Mouse (Mus musculus) neural tube, embryonic 11.5 days (tissue): ENCODE measurements around the gene Fkbp2. TPM values are rescaled to one million over a fixed set of nuclear protein-coding genes. Genes with fewer than 3 reads are reported as not detected.

ENCODE experiments used
- ATAC-seq: fragments of 200-750 bp; cut with Nextera tagmentation; 2 replicates; pipeline ENCODE4 v1.8.0; 2017; ENCODE audit warnings: moderate number of reproducible peaks, mild to moderate bottlenecking, moderate TSS enrichment, moderate library complexity; ENCODE audit not compliant: insufficient read depth, low FRiP score, low TSS enrichment
- DNase-seq: peaks from one replicate; pipeline ENCODE4 v3.0.0-alpha.2; 2015; ENCODE audit warnings: low spot score
- H3K27ac ChIP-seq: fragments of 300-500 bp; sonication (generic); 2 replicates; pipeline ENCODE4 v1.5.1; 2014; ENCODE audit warnings: low read depth, mild to moderate bottlenecking, low read length
- H3K27me3 ChIP-seq: fragments of 300-500 bp; sonication (generic); 2 replicates; pipeline ENCODE4 v1.6.1; 2014; ENCODE audit warnings: mild to moderate bottlenecking, low read length, mixed read lengths; ENCODE audit not compliant: control insufficient read depth, insufficient read depth
- H3K36me3 ChIP-seq: fragments of 300-500 bp; sonication (generic); 2 replicates; pipeline ENCODE4 v1.6.1; 2014; ENCODE audit warnings: mild to moderate bottlenecking, low read length, moderate library complexity, mixed read lengths; ENCODE audit not compliant: control insufficient read depth, insufficient read depth
- H3K4me1 ChIP-seq: fragments of 300-500 bp; sonication (generic); 2 replicates; pipeline ENCODE4 v1.6.1; 2014; ENCODE audit warnings: low read length, mixed read lengths; ENCODE audit not compliant: control insufficient read depth, insufficient read depth
- H3K4me2 ChIP-seq: fragments of 300-500 bp; sonication (generic); 2 replicates; pipeline ENCODE4 v1.6.1; 2014; ENCODE audit warnings: low read depth, mild to moderate bottlenecking, moderate library complexity
- H3K4me3 ChIP-seq: fragments of 300-500 bp; sonication (generic); 2 replicates; pipeline ENCODE4 v1.5.1; 2014; ENCODE audit warnings: low read depth, low read length
- H3K9ac ChIP-seq: fragments of 300-500 bp; sonication (generic); 2 replicates; pipeline ENCODE4 v1.6.1; 2014; ENCODE audit warnings: mild to moderate bottlenecking, low read length
- H3K9me3 ChIP-seq: fragments of 300-500 bp; sonication (generic); 2 replicates; pipeline ENCODE4 v1.6.1; 2016; ENCODE audit warnings: low read length; ENCODE audit not compliant: control insufficient read depth
- WGBS: fragments of 180-500 bp; shearing (Covaris S2); extraction: QIAGEN DNeasy Blood & Tissue Kit; methylation state at CpG from one replicate; pipeline ENCODE4 v1.1.7; 2014; 5-methylcytosine and 5-hydroxymethylcytosine counted together
- polyA plus RNA-seq: library from polyadenylated mRNA; unstranded; fragments of >200 nt; fragmentation: Nextera tagmentation; extraction: Ambion mirVana; gene quantifications from 2 replicates; pipeline ENCODE4 v1.2.1, GENCODE M21; 2014

The Fkbp2 gene
- polyA plus RNA-seq, 1 experiment from 2014 or later: 86.5 TPM

GRCm38 (mm10) chr19:6933436-6934194 lies 46.7 kb downstream of the Fkbp2 start:
- ATAC-seq: 0 out of 2 replicates have a peak, but pooled peaks have one; percentile 31
- H3K9me3 ChIP-seq: no peaks in the 10 kb centered on the region
- H3K4me1 ChIP-seq: peaks cover 10% of the 10 kb centered on the region
- peaks cover 2% of the 10 kb centered on the region; the same call in 1 of the 2 replicates for H3K36me3 ChIP-seq
- H3K27ac ChIP-seq: no peak overlapping the region
- DNase-seq: peak; percentile 30
- H3K4me2 ChIP-seq: peak overlapping the region; percentile 46
- H3K9ac ChIP-seq: peak overlapping the region; percentile 18
- 5% methylated on average over 58 of the region's 58 CpGs for WGBS
- H3K27me3 ChIP-seq: peaks cover 60% of the 10 kb centered on the region
- peak overlapping the region; percentile 25 for H3K4me3 ChIP-seq

GRCm38 (mm10) chr19:6933102-6933435 lies 47.2 kb downstream of the Fkbp2 start:
- ATAC-seq (no peak), DNase-seq (no peak)
- H3K27me3 ChIP-seq: peaks cover 64% of the 10 kb centered on the region
- no peaks in the 10 kb centered on the region; the same call in 1 of the 2 replicates for H3K36me3 ChIP-seq
- H3K4me3 ChIP-seq: no peak overlapping the region
- WGBS: 32% methylated on average over 4 of the region's 4 CpGs
- no peak overlapping the region for H3K27ac ChIP-seq
- H3K4me2 ChIP-seq: no peak overlapping the region; the same call in 1 of the 2 replicates
- peaks cover 10% of the 10 kb centered on the region for H3K4me1 ChIP-seq
- no peak overlapping the region; the same call in 1 of the 2 replicates for H3K9ac ChIP-seq
- no peaks in the 10 kb centered on the region for H3K9me3 ChIP-seq

- DNase-seq (no peak), ATAC-seq (no peak)
- Histone ChIP-seq H3K36me3 (no peaks in the 10 kb centered on the region), H3K9me3 (no peaks in the 10 kb centered on the region), H3K9ac (no peak overlapping the region), H3K27me3 (peaks cover 75% of the 10 kb centered on the region), H3K4me2 (no peak overlapping the region), H3K4me1 (peaks cover 10% of the 10 kb centered on the region), H3K27ac (no peak overlapping the region), H3K4me3 (no peak overlapping the region)
- 71% methylated on average over 1 of the region's 1 CpGs for WGBS
These were observed 48.3 kb downstream of the Fkbp2 start for GRCm38 (mm10) chr19:6932018-6932417.

- H3K27ac ChIP-seq: no peak overlapping the region
- H3K4me1 ChIP-seq: peaks cover 10% of the 10 kb centered on the region
- H3K9me3 ChIP-seq: no peaks in the 10 kb centered on the region
- no peak overlapping the region for H3K9ac ChIP-seq
- 0% methylated on average over 2 of the region's 2 CpGs for WGBS
- H3K27me3 ChIP-seq: peaks cover 81% of the 10 kb centered on the region
- ATAC-seq (no peak), DNase-seq (no peak)
- H3K36me3 ChIP-seq: no peaks in the 10 kb centered on the region
- H3K4me2 ChIP-seq: no peak overlapping the region
- H3K4me3 ChIP-seq: no peak overlapping the region
These were observed 49.3 kb downstream of the Fkbp2 start for GRCm38 (mm10) chr19:6931002-6931401.

- DNase-seq (no peak), ATAC-seq (no peak)
- Histone ChIP-seq H3K4me2 (no peak overlapping the region), H3K27ac (no peak overlapping the region), H3K36me3 (no peaks in the 10 kb centered on the region), H3K4me1 (peaks cover 4% of the 10 kb centered on the region; the same call in 1 of the 2 replicates), H3K9me3 (no peaks in the 10 kb centered on the region), H3K9ac (no peak overlapping the region), H3K4me3 (no peak overlapping the region), H3K27me3 (peaks cover 79% of the 10 kb centered on the region)
- 11% methylated on average over 9 of the region's 9 CpGs for WGBS
These were observed 52.2 kb downstream of the Fkbp2 start for GRCm38 (mm10) chr19:6928080-6928479.

Other genes with a start within 250 kb of the Fkbp2 start
- 4.7 and 6.7 TPM in 2 replicates for gene Rps6ka4, start 139.9 kb downstream of the Fkbp2 start, polyA plus RNA-seq
- 0.89 and 1.0 TPM in 2 replicates for gene Ccdc88b, start 122.3 kb downstream of the Fkbp2 start, polyA plus RNA-seq
- 125 and 131 TPM in 2 replicates for gene Trmt112, start 70.8 kb downstream of the Fkbp2 start, polyA plus RNA-seq
- gene Prdx5, start 70.4 kb downstream of the Fkbp2 start, polyA plus RNA-seq: 110 and 120 TPM in 2 replicates
- gene Esrra, start 58.7 kb downstream of the Fkbp2 start, polyA plus RNA-seq: 4.1 and 4.3 TPM in 2 replicates
- 0.77 TPM in 1 of 2 replicates, not detected in the other for gene Catsperz, start 55.1 kb downstream of the Fkbp2 start, polyA plus RNA-seq
- 0.13 and 0.28 TPM in 2 replicates for gene Kcnk4, start 46.0 kb downstream of the Fkbp2 start, polyA plus RNA-seq
- 53.0 and 58.5 TPM in 2 replicates for gene Bad, start 38.6 kb downstream of the Fkbp2 start, polyA plus RNA-seq
- 34.6 and 39.7 TPM in 2 replicates for gene Gpr137, start 38.0 kb downstream of the Fkbp2 start, polyA plus RNA-seq
- 290 and 313 TPM in 2 replicates for gene Ppp1r14b, start 5.5 kb downstream of the Fkbp2 start, polyA plus RNA-seq
- gene Plcb3, start 4.0 kb downstream of the Fkbp2 start, polyA plus RNA-seq: 22.7 and 25.0 TPM in 2 replicates
- 27.8 and 29.4 TPM in 2 replicates for gene Vegfb, start 7.2 kb upstream of the Fkbp2 start, polyA plus RNA-seq
- 16.2 and 17.3 TPM in 2 replicates for gene Dnajc4, start 12.1 kb upstream of the Fkbp2 start, polyA plus RNA-seq
- gene Nudt22, start 15.6 kb upstream of the Fkbp2 start, polyA plus RNA-seq: 19.6 and 20.5 TPM in 2 replicates
- gene Trpt1, start 15.6 kb upstream of the Fkbp2 start, polyA plus RNA-seq: 9.7 and 12.1 TPM in 2 replicates
- 8.8 and 9.5 TPM in 2 replicates for gene Fermt3, start 39.0 kb upstream of the Fkbp2 start, polyA plus RNA-seq
- 423 and 425 TPM in 2 replicates for gene Stip1, start 59.5 kb upstream of the Fkbp2 start, polyA plus RNA-seq
- 3.2 and 3.3 TPM in 2 replicates for gene Macrod1, start 76.3 kb upstream of the Fkbp2 start, polyA plus RNA-seq
- gene Flrt1, start 125.2 kb upstream of the Fkbp2 start, polyA plus RNA-seq: 6.6 and 7.5 TPM in 2 replicates
- gene Otub1, start 225.8 kb upstream of the Fkbp2 start, polyA plus RNA-seq: 248 and 255 TPM in 2 replicates
- gene Cox8a, start 237.1 kb upstream of the Fkbp2 start, polyA plus RNA-seq: 706 and 761 TPM in 2 replicates